Mouse (Mus musculus) ovary, postnatal 14 days (tissue): ENCODE results near the gene Unc45b.

Experiments
- DNase-seq: peaks from one replicate; pipeline ENCODE4 v3.0.0; 2022; ENCODE audit warnings: low spot score

Gene Unc45b

DNA sequence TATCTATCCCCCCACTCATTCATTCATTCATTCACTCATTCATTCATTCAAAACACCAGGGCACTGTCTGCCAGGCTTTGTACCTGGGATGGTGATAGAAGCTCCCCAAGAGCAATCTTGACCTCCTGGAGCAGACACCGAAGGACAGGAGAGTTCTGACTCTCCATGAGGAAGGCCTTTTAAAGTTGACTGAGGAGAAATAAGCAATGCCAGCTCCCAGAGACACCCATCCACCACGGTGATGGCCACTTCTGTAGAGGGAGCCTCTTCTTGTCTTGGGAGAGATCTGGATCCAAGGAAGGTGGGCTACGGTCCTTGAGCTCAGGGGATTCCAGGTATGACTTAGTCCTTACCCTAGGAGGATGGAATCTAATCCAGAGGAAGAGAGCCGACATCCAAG is at the start of gene Unc45b:
Unc45b (plus strand) TSS at position 301 of the 400 bp plus-strand sequence.
- no peak for DNase-seq

DNA sequence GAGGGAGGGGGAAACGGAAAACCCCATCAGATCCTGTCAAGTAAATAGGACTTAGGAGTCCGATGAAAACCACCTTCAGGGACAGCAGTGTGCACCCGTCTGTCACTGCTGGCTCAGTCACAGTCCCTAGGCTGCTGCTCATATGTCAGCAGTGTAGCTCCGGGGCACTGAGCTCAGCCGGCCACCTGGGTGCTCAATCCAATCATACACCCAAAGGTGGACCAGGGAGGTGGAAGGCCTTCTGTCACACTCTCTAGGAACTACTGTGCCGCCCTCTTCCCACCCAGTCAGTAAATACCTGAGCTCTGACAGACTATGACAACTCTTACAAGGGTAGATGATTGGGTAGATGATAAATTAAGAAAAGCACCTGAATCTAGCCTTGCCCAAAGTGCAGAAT is 49.6 kb upstream of the Unc45b start:
- no peak for DNase-seq

DNA sequence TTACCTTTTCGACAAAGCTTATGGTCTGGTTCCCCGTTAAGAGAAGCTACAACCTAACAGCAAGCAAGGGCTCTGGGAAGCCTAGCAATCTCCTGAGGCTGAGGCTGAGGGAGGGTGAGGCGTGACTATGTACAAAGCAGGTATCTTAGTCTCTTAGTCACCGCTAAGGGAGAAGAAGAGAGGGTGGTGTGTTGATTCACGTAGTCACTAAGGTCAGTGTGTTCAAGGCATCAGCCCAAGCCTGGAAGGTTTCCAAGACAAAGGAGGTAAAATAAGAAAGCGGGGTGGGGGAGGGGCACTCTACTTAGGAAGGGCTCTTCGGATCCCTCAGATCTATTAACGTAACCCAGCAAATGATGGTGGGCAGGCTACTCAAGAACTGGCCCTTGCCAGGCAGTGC is 48.8 kb upstream of the Unc45b start:
- no peak for DNase-seq

DNA sequence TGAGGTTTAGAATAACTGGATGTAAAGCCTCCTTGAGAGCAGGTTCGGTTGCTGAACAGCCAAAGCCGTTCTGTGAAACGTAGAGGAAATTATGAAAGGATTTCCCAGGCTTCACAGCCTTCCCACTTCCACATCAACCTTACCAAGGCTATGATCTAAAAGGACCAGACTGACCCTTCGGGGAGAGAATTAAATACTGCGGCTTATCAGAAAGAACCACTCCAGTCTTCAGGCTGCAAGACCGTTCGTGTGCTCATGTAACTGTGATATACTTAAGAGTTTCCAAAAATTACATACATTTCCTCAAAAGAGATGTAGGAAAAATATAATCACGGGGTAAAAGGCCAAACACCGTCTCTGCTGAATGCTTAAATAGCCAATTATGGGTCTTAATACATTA is 47.7 kb upstream of the Unc45b start:
- no peak for DNase-seq

DNA sequence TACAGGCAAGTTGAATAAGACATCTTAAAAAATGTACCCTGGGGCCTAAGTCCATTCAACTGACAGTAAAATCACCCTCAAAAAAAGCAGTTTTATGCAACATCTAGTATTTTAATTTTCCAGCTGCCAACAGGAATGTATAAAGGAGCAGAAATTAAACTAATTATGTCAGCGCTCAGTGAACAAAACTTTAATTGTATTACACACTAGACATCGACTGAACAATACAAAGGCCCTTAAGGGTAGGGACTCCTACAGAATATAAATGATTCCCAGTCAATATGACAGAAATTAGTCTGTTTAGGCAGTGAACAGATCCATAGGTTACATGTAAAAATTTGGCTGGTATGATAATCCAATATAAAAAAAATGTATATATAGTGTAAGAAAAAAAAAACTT is 47.3 kb upstream of the Unc45b start:
- no peak for DNase-seq

DNA sequence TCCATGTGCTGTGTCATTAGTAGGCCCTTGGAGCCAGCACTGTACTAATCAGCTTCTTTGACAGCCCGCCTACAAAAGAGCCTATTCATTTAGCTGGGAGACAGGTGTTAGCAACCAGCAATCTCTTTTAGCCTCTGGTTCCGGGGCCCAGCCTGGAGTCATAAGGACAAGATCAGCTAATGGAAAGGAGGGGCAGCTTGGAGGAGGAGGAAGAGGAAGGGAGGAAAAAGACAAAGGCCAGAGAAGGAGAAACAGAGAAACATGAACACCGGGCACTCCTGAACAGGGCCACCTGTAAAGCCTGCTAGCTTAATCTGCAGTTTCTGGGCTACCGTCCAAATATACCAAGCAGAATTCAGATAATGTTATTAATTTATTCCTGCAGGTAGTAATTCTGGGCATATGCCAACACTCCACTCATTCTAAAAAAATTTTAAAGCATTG is 46.8 kb upstream of the Unc45b start:
- no peak for DNase-seq

DNA sequence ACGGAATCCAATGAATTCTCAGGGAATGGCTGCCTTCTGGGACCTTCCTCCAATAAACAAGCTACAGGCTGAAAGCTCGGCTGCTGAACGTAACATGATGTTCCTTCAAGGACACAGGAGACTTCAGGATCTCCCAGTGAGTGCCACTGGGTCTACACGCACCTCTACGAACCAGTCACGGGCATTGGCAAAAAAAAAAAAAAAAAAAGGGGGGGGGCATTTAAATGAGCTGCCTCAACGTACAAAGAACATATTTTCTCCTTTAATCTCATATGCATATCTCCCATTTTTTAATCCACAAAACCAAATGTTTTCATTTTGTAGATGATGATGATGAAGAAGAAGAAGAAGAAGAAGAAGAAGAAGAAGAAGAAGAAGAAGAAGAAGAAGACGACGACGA is 44.4 kb upstream of the Unc45b start:
- DNase-seq, result no peak

DNA sequence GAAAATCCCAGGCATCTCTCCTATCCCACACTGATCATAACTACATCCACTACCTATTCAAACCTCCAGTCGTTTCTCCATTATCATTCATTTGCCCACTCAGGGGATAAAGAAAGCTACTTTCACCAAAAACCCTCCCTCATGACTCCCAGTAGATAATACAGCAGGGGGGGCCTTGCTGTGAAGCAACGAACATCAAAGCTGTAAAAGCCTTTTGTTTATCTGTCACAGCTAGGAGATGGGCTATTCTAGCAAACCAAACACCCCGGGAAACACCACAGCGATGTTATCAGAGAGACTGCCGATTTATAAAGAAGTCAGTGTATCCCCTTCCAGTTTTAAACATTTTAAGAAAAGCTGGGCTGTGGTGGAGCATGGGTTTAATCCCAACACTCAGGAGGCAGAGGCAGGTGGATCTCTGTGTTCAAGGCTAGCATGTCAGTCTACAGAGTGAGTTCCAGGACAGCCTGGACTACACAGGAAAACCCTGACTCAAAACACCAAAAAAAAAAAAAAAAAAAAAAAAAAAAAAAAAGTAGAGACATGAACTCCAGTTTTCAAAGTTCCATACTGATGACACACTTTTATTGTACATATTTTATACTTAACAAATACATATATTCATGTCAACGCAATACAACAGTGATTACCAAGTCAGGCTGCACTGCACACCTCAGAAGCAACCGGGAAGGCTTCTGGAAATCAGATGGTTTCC is 43.3 kb upstream of the Unc45b start:
- DNase-seq, result no peak

DNA sequence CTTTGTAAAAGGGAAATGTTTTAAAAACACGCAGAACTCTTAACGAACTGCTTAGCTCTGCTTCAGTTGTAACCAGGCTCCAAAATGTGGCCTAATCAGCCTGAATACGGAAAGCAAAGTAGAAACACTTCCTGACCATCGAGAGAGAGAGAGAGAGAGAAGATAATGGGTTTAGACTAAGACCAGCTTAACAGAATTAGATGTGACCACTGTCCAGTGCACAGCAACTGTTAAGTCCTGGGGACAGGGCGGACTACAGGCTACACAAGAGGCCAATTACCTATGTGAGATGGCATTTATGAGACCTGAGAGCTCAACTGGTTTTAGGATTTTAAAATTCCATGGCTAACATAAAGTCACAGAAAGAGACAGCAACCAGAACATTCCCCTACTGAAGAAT is 42.4 kb upstream of the Unc45b start:
- DNase-seq, result no peak

DNA sequence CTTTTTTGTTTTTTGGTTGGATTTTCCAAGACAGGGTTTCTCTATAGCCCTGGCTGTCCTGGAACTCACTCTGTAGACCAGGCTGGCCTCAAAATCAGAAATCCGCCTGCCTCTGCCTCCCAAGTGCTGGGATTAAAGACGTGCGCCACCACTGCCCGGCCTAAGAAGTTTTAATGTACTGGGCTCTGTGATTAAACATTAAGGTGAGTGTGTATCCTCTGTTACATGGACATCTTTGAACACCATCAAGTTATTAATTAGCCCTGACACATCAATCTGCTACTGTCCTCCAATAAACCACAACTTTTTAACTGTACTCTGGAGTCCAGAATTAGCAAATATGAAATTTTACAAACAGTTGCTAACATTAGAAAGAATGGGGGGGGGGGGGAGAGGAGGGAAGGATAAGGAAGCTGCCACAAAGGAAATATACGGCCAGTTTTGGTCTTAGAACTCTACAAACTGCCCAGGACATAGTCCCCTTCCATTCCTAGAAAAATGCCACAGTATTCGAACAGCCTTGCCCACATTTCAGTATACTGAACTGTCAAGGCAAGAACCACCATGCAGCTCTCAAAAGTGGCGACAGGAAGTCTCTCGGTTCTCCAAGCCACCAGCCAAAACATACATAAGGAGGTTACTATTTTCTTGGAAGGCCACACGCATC is 40.7 kb upstream of the Unc45b start:
- no peak for DNase-seq

DNA sequence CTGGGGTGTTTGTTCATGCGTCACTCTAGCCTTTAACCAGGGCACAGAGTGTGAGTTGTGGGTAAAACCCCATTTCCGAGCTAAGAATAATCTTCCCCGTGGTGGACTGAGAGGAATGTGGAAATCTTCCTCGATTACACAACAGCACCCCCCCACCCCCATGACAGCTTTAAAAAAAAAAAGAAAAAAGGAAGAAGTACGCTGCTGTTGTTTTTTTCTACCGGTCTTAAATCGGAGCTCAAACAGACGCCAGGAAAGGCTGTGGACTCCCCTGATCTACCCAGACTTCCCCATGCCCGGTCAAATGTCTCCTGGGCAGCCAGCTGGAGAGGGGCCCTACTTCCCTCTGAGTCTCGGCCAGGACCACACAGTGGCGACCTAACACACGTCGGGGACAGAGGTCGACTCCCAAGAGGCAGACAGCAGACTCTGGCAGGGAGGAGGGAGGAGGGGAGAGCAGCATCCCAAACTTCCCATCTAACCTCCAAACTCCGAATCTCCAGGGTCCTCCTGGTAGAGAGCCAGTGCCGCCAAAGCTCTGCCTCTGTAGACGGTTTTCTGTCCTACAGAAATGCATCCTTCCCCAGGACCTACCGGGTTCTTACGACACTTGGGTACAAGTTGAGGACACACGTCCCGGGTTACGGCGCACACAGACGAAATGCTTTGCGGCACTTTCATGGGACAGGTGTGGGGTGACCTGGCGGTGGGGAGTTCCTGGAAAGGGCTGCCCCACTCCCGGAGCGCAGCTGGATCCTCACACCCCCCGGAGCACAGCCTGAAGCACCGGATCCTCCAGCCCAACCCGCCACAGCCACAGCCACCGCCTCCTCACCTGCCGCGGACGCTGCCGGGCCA is 39.9 kb upstream of the Unc45b start:
- peak; percentile 40 for DNase-seq

DNA sequence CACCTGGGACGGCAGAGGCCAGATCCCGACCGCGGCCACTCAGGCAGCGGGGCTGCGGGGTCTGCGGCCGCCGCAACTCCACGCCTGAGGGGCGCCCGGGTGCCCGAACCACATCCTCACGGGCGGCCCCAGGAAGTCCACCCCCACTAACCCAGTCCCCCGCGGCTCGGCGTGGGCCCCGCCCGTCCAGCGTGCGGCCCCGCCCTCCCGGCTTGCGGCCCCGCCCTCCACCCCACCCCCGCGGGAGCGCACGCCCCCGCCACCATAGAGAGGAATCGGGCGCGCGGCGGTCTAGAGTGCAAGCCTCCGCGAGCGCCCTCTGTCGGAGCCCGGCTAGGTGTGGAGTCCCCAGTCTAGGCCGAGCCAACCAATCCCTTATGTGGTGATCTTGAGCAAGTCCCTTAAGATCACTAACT is 39.3 kb upstream of the Unc45b start, which contains the start of gene Rffl:
Rffl (minus strand) TSS at position 180 of the 416 bp plus-strand sequence.
- peak; percentile 95 for DNase-seq

DNA sequence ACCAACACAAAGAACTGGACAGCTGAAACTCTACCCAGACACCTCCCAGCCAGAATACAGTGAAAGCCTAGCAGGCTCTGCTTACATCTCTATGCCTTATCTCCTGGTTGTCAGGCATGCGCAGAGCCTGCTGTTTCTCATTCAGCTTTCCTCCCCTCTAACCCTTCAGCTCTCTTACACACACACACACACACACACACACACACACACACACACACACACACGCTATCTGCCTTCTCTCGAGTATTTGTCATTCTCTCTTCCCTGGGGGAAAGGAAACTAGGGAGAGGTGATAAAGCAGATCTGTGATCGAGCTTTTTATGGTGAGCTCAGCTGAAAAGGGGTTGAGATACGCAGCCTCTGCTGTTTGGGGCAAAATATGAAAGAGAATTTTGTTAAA is 35.4 kb upstream of the Unc45b start:
- DNase-seq, result no peak

DNA sequence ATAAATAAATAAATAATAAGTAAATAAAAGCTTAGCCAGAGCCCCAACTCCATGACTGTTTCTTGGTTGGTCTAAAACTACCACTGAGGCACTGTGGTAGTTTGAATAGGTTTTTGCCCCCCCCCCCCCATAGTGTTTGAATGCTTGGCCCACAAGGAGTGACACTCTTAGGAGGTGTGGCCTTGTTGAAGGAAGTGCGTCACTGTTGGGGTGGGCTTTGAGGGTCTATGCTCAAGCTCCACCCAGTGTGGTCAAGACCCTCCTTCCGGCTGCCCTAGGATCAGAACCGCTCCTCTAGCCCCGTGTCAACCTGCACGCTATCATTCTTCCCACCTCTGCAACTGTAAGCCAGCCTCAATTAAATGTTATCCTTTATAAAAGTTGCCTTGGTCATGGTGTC is 34.7 kb upstream of the Unc45b start:
- no peak for DNase-seq

DNA sequence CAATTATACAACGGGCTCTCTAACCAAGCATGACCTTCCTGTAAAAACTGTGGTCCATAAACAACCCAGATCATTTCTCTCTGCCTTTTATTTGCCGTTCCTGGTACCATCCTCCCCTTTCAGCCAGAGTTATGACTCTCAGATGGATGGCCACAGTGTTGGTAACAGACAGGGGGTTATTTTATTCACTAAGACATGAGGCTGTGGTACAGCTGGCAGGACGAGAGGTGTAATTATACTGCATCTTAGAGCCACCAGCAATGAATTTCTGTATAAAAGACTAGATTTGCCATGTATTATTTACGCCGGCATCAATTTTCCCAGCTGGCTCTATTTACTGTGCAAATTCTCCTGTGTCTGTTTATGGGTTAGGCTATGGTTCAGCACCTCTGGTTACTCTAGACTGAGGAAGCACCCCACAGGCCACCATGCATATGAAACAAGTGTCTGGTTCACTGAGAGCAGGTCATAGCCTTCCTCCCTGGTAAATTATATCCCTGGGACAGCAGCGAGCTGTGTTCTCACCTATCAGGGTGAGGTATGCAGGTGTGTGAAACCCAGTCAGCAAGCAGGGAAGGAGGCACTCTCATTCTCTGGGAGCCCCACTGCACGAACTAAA is 32.5 kb upstream of the Unc45b start:
- no peak for DNase-seq

DNA sequence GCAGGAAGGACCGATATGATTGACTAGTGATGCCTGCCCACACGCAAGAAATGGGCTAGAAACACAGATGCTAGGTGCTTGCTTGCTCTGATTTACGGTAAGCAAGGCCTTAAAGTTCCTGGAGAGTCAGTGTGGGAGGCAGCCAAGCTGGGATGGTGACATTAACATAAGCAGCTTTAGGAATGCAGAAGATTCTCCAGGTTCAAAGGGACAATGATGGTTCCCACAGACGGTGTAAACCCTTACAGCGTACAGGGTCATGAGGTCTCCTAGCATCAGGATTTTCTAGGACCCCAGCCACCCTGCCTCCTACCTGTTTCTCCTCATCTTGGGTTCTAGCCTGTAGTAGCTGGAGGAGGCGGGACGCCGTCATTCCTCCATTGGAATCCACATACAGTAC is 27.2 kb upstream of the Unc45b start:
- DNase-seq, result no peak

DNA sequence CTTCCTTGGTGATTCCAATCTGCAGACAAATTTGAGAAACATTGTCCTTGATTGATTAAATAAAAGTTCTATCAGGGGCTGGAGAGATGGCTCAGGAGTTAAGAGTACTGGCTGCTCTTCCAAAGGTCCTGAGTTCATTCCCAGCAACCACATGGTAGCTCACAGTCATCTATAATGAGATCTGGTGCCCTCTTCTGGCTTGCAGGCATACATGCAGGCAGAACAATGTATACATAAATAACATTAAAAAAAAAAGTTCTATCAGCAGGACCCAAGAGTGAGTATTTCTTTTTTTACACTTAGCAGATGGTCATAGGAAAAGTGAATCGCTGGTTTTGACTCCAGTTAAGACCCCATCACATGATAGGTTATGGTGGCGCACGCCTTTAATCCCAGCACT is 23.8 kb upstream of the Unc45b start:
- DNase-seq, result no peak

DNA sequence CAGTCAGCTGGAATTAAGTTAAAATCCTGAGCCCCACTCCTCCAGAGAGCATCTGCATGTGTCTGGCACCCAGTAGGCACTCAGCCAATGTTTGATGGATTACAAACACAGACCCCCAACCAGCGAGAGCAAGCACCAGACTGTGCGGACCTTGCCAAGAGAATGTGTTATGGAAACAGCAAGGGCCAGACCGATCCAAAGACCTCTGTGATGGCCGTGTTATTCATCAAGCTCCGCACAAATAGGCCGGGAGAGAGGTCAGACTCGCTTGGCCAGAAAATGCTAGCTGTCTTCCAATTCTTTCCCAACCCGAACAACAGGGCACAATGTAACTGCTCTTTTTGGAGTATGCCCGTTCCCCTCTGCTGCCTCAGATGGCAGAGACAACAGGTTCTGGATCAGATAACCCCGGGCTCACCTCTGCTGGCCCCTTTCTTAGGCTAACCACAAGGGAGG is 21.8 kb upstream of the Unc45b start:
- peak; percentile 18 for DNase-seq

DNA sequence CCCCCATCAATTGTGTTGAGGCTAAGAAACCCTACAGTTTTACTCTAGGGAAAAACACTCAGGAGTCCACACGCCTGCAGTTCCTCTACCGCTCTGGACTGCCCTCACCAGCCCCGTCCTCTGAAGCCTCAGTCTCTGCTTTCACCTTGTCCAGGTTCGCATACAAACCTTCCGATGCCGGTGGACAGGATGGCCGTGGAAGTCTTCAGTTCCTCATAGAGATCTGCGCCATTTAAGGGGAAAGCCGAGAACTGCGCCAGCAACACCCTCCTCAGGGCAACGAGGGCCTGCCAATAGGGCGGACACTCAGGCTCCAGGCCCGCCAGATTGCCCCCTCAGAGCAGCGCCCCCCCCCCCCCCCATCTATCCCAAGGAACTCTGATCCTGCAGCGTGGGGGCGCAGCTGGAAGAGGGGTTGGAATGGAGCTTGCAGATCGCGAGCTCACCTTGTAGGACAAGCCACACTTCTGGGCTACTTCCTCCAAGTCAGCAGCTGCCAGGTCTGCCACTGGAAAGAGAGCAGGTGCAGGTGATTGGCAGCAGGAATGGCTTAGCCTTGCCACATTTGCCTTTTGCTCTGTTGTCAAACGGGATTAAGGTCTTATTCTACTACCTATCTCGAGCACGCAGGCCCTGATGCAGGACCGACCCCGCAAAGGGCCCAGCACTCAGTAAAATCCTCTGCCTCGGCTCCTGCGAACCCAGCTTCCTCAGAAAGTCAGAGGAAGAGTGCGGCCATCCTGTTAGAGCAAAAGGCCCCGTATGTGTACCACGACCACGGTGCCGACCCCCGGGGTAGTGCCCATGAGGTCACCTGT is 20.6 kb upstream of the Unc45b start:
- DNase-seq, result peak; percentile 17

DNA sequence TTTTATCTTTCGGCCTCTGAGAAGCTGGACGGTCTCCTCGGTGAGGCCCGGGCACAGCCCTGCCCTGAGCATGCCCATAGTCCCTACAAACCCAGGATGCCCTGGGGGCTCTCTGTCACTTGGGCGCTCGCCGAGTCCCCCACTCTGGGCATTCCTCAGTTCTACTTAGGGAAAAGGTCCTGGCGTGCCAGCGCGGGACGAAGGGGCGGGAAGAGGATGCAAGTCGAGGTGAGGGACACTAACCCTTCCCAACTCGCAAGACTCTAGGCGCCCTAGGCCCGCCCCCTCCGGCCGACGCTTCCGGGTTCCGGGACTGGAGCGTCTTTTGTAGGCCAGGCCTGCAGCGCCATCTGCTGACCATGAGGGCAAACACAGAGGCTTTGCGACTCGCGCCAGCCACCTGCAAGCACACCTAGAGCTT is 20.0 kb upstream of the Unc45b start, which contains the start of gene Rad51d:
Rad51d (minus strand) TSS at position 273 of the 421 bp plus-strand sequence.
- DNase-seq, result peak; percentile 93

DNA sequence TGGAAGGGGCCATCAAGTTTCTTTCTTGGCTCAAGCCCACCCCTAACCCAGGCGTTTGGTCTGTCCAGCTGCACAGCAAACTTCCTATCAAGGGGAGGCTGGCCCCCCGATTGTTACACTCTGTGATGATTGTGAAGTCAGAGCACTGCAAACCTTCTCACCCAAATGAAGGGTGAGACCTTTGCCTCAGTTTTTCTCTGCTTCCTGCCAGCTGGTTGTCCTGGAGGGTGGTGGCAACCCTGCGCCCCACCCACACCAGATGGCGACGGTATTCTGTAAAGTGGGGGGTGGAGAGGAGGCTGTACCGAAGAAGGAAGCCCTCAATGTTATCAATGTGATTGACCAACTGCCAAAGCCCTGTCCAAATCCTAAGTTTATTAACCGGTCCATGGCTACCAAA is 18.4 kb upstream of the Unc45b start, which contains the start of gene Fndc8:
Fndc8 (plus strand) TSS at position 189 of the 400 bp plus-strand sequence.
- DNase-seq, result no peak
